Mouse (Mus musculus) large intestine, adult 2 months (tissue): Measurements from ENCODE around the gene Zfp266. TPM values are rescaled to one million over a fixed set of nuclear protein-coding genes. Genes with fewer than 3 reads are reported as not detected.

Source experiments
- DNase-seq: peaks from one replicate; pipeline ENCODE4 v3.0.0-alpha.2; 2012; ENCODE audit warnings: low read depth, low spot score
- WGBS: fragments of 180-500 bp; shearing (Covaris S2); methylation state at CpG from one replicate; pipeline ENCODE4 v1.1.7; 2018; 5-methylcytosine and 5-hydroxymethylcytosine counted together
- polyA plus RNA-seq: library from polyadenylated mRNA; depleted of rRNA; stranded (reverse); fragments of >200 nt; gene quantifications from 2 replicates; pipeline ENCODE4 v1.2.3, GENCODE M21; 2012; rRNA removed

The Zfp266 gene
- polyA plus RNA-seq, 1 experiment, result 2.7 TPM

DNA sequence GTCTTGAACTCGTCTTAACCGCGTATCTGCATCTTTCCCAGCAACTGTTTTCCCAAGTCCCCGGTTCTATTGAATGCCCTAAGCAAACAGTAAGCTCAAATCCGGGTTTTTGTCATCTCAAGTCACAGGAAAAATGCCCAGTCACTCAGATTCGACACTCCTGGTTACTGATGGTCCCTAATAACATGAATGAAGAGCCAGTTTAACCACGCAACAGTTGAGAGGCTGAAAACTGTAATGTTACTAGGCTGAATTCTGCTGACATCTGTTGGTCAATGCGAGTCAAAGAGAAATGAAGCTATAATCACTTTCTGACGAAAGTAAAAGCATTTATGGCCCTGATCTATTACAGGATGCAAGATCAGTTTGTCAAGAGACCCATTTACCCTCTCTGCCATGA is 27.9 kb downstream of the Zfp266 start:
- peak; percentile 8 for DNase-seq
- under 1% methylated on average over 9 of the region's 9 CpGs for WGBS

DNA sequence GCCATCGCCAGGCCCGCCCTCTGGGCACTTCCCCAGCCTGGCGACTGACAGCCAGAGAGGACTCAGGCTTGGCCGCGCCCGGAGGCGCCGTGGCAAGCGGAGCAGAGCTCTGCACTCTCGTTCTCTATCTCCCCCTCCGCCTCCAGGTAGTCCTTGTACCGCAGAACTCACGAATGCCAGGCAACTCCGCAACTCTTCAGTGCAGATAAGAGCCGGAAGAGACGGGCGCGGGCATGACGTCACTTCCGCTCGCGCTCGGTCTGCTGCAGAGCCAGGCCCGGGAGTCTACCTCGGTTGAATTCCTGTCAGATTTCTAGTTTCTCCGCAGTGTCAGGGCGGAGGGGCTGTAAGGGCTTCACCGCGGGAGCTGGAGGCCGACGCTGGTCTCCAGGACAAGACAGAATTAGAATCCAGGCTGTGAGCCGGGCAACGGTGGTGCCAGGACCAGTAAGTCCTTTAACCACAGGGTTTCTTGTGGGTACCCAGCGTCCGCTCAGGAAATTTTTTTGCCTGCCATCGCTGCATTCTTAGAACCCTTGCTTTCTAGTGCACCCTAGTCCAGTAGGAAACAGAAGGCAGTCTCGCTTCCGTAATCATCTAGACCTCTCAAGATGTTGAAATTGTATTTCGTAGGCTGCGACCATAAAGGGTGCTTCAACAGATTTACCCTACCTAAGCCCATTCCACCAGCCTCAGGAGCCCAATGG is 28.5 kb downstream of the Zfp266 start, which contains the start of gene Zfp426:
Zfp426 (minus strand) TSS at position 220 of the 707 bp plus-strand sequence.
- under 1% methylated on average over 40 of the region's 40 CpGs for WGBS
- peak; percentile 69 for DNase-seq

GRCm38 (mm10) chr9:20491858-20492526 is 29.2 kb downstream of the Zfp266 start:
- DNase-seq, result peak; percentile 7
- WGBS, result 6% methylated on average over 20 of the region's 20 CpGs

DNA sequence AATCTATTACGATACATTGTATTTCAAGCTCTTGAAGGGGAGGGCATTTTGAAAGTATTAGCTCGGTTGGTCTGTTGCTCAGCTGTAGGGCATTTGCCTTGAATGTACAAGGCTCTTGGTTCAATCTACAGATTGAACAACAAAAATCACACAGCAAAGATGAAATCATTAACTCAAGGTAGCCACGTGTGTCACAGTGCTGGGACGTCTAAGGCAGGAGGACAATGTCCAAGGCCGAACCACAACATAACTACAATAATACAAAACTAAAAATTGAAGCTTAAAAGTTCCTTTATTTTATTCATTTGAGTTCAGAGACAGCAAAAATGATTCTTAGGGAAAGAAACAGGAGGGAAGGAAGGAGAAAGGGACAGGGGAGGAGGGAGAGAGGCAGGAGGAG is 31.7 kb downstream of the Zfp266 start:
- no peak for DNase-seq
- 69% methylated on average over 5 of the region's 5 CpGs for WGBS

DNA sequence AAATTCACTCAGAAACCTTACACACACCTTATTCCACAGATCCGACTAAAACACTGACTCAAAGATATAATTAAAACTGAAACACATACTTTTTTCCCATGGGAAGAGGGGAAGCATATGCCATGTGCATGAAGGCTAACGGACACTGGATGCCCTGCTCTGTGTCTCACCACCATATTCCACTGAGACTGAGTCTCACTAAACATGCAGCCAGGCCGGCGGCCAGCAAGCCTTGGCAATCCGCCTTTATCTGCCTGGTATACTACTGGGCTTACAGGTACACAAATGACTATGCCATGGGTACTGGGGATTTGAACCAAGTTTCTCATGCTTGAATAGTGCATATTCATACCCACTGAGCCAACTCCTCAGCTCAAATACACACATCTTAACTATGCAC is 41.8 kb downstream of the Zfp266 start:
- DNase-seq, result no peak
- 92% methylated on average over 5 of the region's 5 CpGs for WGBS

- DNase-seq, result no peak
- whole genome bisulfite sequencing, result 100% methylated on average over 1 of the region's 1 CpGs
These were observed 44.6 kb downstream of the Zfp266 start for GRCm38 (mm10) chr9:20476632-20477031.

DNA sequence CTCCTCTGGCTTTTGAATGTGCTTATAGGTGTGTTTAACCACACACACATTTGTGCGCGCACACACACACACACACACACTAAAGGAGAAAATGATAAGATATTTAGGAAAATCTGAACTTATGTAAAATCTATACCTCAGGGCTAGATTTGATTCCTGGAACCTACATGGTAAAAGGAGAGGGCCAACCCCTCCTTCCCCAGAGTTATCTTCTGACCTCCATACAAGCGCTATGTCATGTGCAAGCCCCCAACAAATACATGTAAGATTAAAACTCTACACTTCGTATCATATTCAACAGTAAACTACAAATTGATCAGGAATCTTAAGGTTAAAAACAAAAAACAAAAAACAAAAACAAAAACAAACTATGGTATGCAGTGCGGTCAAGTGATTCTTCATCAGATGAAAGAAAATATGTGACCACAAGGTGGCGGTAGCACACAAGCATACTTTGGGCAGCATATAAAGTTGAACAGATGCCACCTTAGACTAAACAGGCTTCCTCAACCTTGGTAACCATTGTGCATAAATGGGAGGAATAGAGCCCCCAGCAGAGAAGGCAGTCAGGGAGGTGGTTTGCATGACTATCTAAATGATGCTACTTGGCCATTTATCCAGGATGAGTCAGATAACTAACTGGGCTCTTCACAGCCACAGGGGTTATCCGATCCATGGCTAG is 54.3 kb downstream of the Zfp266 start:
- WGBS, result 53% methylated on average over 7 of the region's 7 CpGs
- peak; percentile 48 for DNase-seq

GRCm38 (mm10) chr9:20459377-20460317 is 61.6 kb downstream of the Zfp266 start, which contains the start of gene Zfp26:
Gene Zfp26, minus strand, starts transcription at chr9:20460162.
- WGBS, result under 1% methylated on average over 48 of the region's 48 CpGs
- peak; percentile 53 for DNase-seq

GRCm38 (mm10) chr9:20453647-20454046 is 67.6 kb downstream of the Zfp266 start:
- no peak for DNase-seq
- WGBS, result 86% methylated on average over 4 of the region's 4 CpGs

DNA sequence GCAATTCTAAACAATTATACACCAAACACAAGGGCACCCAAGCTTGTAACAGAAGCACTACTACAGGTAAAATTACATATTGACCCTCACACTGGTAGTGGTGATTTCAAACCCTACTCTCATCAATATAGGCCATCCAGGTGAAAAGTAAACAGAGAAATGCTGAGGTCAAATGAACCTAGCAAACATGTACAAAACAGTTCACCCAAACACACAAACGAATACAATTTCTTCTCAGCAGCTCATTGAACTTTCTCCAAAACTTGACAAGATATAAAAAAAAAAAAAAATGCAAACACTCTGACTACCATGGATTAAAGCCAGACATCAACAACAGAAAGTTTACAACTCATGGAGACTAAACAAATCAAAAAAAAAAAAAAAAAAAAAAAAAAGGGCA is 69.7 kb downstream of the Zfp266 start:
- 87% methylated on average over 1 of the region's 1 CpGs for WGBS
- DNase-seq, result no peak

Other genes with a start within 250 kb of the Zfp266 start
- gene Olfr39, start 239.1 kb downstream of the Zfp266 start, polyA plus RNA-seq, result not detected in 2 replicates
- not detected in 2 replicates for gene Olfr873, start 222.9 kb downstream of the Zfp266 start, polyA plus RNA-seq
- gene Olfr18, start 185.3 kb downstream of the Zfp266 start, polyA plus RNA-seq, result not detected in 2 replicates
- 2.9 and 3.7 TPM in 2 replicates for gene Zfp560, start 136.2 kb downstream of the Zfp266 start, polyA plus RNA-seq
- gene Zfp26, start 61.3 kb downstream of the Zfp266 start, polyA plus RNA-seq, result 1.2 and 1.7 TPM in 2 replicates
- 2.8 and 4.4 TPM in 2 replicates for gene Zfp426, start 28.7 kb downstream of the Zfp266 start, polyA plus RNA-seq
- gene Zfp846, start 59.9 kb upstream of the Zfp266 start, polyA plus RNA-seq, result 1.5 and 1.8 TPM in 2 replicates
- gene Ubl5, start 121.5 kb upstream of the Zfp266 start, polyA plus RNA-seq, result 321 and 348 TPM in 2 replicates
- 15.8 and 22.9 TPM in 2 replicates for gene Fbxl12, start 123.3 kb upstream of the Zfp266 start, polyA plus RNA-seq
- 13.5 and 13.8 TPM in 2 replicates for gene Pin1, start 130.7 kb upstream of the Zfp266 start, polyA plus RNA-seq
- 1.2 and 1.4 TPM in 2 replicates for gene Olfm2, start 224.9 kb upstream of the Zfp266 start, polyA plus RNA-seq